Mouse (Mus musculus) midbrain, embryonic 12.5 days (tissue): ENCODE data around the gene Efna5. TPM values are rescaled to one million over a fixed set of nuclear protein-coding genes. Genes with fewer than 3 reads are reported as not detected.
A peak's percentile ranks its signal among the peaks of the same experiment; 100 is the strongest.

Source experiments
- ATAC-seq: fragments of 200-750 bp; cut with Nextera tagmentation; 2 replicates; pipeline ENCODE4 v1.8.0; 2017; ENCODE audit warnings: low read depth, moderate TSS enrichment, moderate library complexity; ENCODE audit not compliant: low FRiP score
- H3K27ac ChIP-seq: fragments of 300-500 bp; sonication (generic); replicated peaks from 2 replicates; pipeline ENCODE4 v1.5.1; 2016; ENCODE audit warnings: mild to moderate bottlenecking
- H3K27me3 ChIP-seq: fragments of 300-500 bp; sonication (generic); 2 replicates; pipeline ENCODE4 v1.6.1; 2016; ENCODE audit warnings: mild to moderate bottlenecking
- H3K36me3 ChIP-seq: fragments of 300-500 bp; sonication (generic); 2 replicates; pipeline ENCODE4 v1.6.1; 2016
- H3K4me1 ChIP-seq: fragments of 300-500 bp; sonication (generic); 2 replicates; pipeline ENCODE4 v1.6.1; 2016
- H3K4me2 ChIP-seq: fragments of 300-500 bp; sonication (generic); replicated peaks from 2 replicates; pipeline ENCODE4 v1.6.1; 2016; ENCODE audit warnings: mild to moderate bottlenecking, moderate library complexity
- H3K4me3 ChIP-seq: fragments of 300-500 bp; sonication (generic); 2 replicates; pipeline ENCODE4 v1.5.1; 2016; ENCODE audit warnings: mild to moderate bottlenecking
- H3K9ac ChIP-seq: fragments of 300-500 bp; sonication (generic); replicated peaks from 2 replicates; pipeline ENCODE4 v1.6.1; 2016; ENCODE audit warnings: mild to moderate bottlenecking, moderate library complexity
- H3K9me3 ChIP-seq: fragments of 300-500 bp; sonication (generic); 2 replicates; pipeline ENCODE4 v1.6.1; 2016; ENCODE audit warnings: mild to moderate bottlenecking
- WGBS: fragments of 180-500 bp; shearing (Covaris S2); methylation state at CpG from one replicate; pipeline ENCODE4 v1.1.7; 2016; 5-methylcytosine and 5-hydroxymethylcytosine counted together
- polyA plus RNA-seq: library from polyadenylated mRNA; unstranded; fragments of >200 nt; fragmentation: Nextera tagmentation; extraction: Ambion mirVana; gene quantifications from 2 replicates; pipeline ENCODE4 v1.2.1, GENCODE M21; 2016

Efna5 gene
- polyA plus RNA-seq, 1 experiment from 2014 or later = 115 TPM

- Histone ChIP-seq H3K4me1 (peaks cover 26% of the 10 kb centered on the region), H3K4me3 (no peak overlapping the region), H3K4me2 (no peak overlapping the region), H3K9ac (0 out of 2 replicates have a peak overlapping the region, but pooled peaks have one; percentile 24), H3K9me3 (no peaks in the 10 kb centered on the region), H3K27me3 (no peaks in the 10 kb centered on the region), H3K27ac (no peak overlapping the region), H3K36me3 (no peaks in the 10 kb centered on the region)
- ATAC-seq = peak; percentile 79
- 62% methylated on average over 14 of the region's 14 CpGs for WGBS
Observed at GRCm38 (mm10) chr17:62659501-62660175, 221.5 kb downstream of the Efna5 start.

GRCm38 (mm10) chr17:62657832-62658630, 223.1 kb downstream of the Efna5 start:
- Histone ChIP-seq H3K4me2 (no peak overlapping the region), H3K27me3 (no peaks in the 10 kb centered on the region), H3K27ac (no peak overlapping the region), H3K4me3 (no peak overlapping the region), H3K36me3 (no peaks in the 10 kb centered on the region), H3K9me3 (no peaks in the 10 kb centered on the region), H3K9ac (no peak overlapping the region), H3K4me1 (peaks cover 29% of the 10 kb centered on the region)
- ATAC-seq = peak; percentile 59
- WGBS = 52% methylated on average over 12 of the region's 12 CpGs

GRCm38 (mm10) chr17:62657051-62657450, 224.1 kb downstream of the Efna5 start:
- H3K27ac ChIP-seq = no peak overlapping the region
- H3K9me3 ChIP-seq = no peaks in the 10 kb centered on the region
- no peak overlapping the region for H3K4me3 ChIP-seq
- peaks cover 29% of the 10 kb centered on the region for H3K4me1 ChIP-seq
- H3K27me3 ChIP-seq = no peaks in the 10 kb centered on the region
- 83% methylated on average over 7 of the region's 7 CpGs for WGBS
- no peak overlapping the region for H3K4me2 ChIP-seq
- H3K9ac ChIP-seq = no peak overlapping the region
- no peaks in the 10 kb centered on the region for H3K36me3 ChIP-seq
- no peak for ATAC-seq

GRCm38 (mm10) chr17:62656591-62656990, 224.5 kb downstream of the Efna5 start:
- no peaks in the 10 kb centered on the region for H3K36me3 ChIP-seq
- H3K9me3 ChIP-seq = no peaks in the 10 kb centered on the region
- H3K27ac ChIP-seq = no peak overlapping the region
- WGBS = 69% methylated on average over 7 of the region's 7 CpGs
- no peak overlapping the region for H3K9ac ChIP-seq
- no peak for ATAC-seq
- no peak overlapping the region for H3K4me3 ChIP-seq
- no peaks in the 10 kb centered on the region for H3K27me3 ChIP-seq
- peaks cover 29% of the 10 kb centered on the region for H3K4me1 ChIP-seq
- H3K4me2 ChIP-seq = no peak overlapping the region

- H3K9ac ChIP-seq = no peak overlapping the region
- H3K4me2 ChIP-seq = no peak overlapping the region
- H3K27me3 ChIP-seq = no peaks in the 10 kb centered on the region
- ATAC-seq = no peak
- no peak overlapping the region for H3K4me3 ChIP-seq
- 74% methylated on average over 16 of the region's 16 CpGs for WGBS
- H3K9me3 ChIP-seq = no peaks in the 10 kb centered on the region
- H3K4me1 ChIP-seq = peaks cover 29% of the 10 kb centered on the region
- no peak overlapping the region for H3K27ac ChIP-seq
- no peaks in the 10 kb centered on the region for H3K36me3 ChIP-seq
Observed at GRCm38 (mm10) chr17:62655819-62656355, 225.2 kb downstream of the Efna5 start.

GRCm38 (mm10) chr17:62652451-62652850, 228.7 kb downstream of the Efna5 start:
- no peak for ATAC-seq
- no peaks in the 10 kb centered on the region for H3K36me3 ChIP-seq
- H3K9me3 ChIP-seq = no peaks in the 10 kb centered on the region
- H3K4me3 ChIP-seq = no peak overlapping the region
- H3K27ac ChIP-seq = no peak overlapping the region
- no peak overlapping the region for H3K9ac ChIP-seq
- 84% methylated on average over 6 of the region's 6 CpGs for WGBS
- H3K4me1 ChIP-seq = 0 out of 2 replicates have a peak, but pooled peaks cover 4% of the 10 kb centered on the region
- no peaks in the 10 kb centered on the region for H3K27me3 ChIP-seq
- no peak overlapping the region for H3K4me2 ChIP-seq

- no peak overlapping the region for H3K4me3 ChIP-seq
- no peak overlapping the region for H3K27ac ChIP-seq
- WGBS = 89% methylated on average over 8 of the region's 8 CpGs
- H3K27me3 ChIP-seq = no peaks in the 10 kb centered on the region
- no peak overlapping the region for H3K9ac ChIP-seq
- H3K4me1 ChIP-seq = 0 out of 2 replicates have a peak, but pooled peaks cover 3% of the 10 kb centered on the region
- no peaks in the 10 kb centered on the region for H3K9me3 ChIP-seq
- no peak overlapping the region for H3K4me2 ChIP-seq
- no peaks in the 10 kb centered on the region for H3K36me3 ChIP-seq
- no peak for ATAC-seq
Observed at GRCm38 (mm10) chr17:62651696-62652095, 229.4 kb downstream of the Efna5 start.

- 93% methylated on average over 10 of the region's 10 CpGs for WGBS
Observed at GRCm38 (mm10) chr17:62649293-62649950, 231.7 kb downstream of the Efna5 start.

GRCm38 (mm10) chr17:62646836-62647235, 234.3 kb downstream of the Efna5 start:
- H3K4me2 ChIP-seq = no peak overlapping the region
- no peak overlapping the region for H3K27ac ChIP-seq
- H3K4me3 ChIP-seq = no peak overlapping the region
- ATAC-seq = no peak
- H3K9me3 ChIP-seq = no peaks in the 10 kb centered on the region
- H3K36me3 ChIP-seq = no peaks in the 10 kb centered on the region
- H3K4me1 ChIP-seq = peaks cover 6% of the 10 kb centered on the region; the same call in 1 of the 2 replicates
- no peak overlapping the region for H3K9ac ChIP-seq
- 96% methylated on average over 8 of the region's 8 CpGs for WGBS
- H3K27me3 ChIP-seq = no peaks in the 10 kb centered on the region

More at GRCm38 (mm10) chr17:62649293-62649950, 231.7 kb downstream of the Efna5 start:
- Histone ChIP-seq H3K36me3 (no peaks in the 10 kb centered on the region), H3K4me1 (0 out of 2 replicates have a peak, but pooled peaks cover 3% of the 10 kb centered on the region), H3K4me2 (no peak overlapping the region), H3K9me3 (no peaks in the 10 kb centered on the region), H3K27ac (no peak overlapping the region), H3K9ac (no peak overlapping the region), H3K27me3 (no peaks in the 10 kb centered on the region), H3K4me3 (no peak overlapping the region)
- no peak for ATAC-seq

GRCm38 (mm10) chr17:62642447-62643145, 238.5 kb downstream of the Efna5 start:
- ATAC-seq = no peak
- 82% methylated on average over 12 of the region's 12 CpGs for WGBS

GRCm38 (mm10) chr17:62640654-62641053, 240.5 kb downstream of the Efna5 start:
- Histone ChIP-seq H3K4me2 (no peak overlapping the region), H3K4me1 (peaks cover 6% of the 10 kb centered on the region; the same call in 1 of the 2 replicates), H3K27ac (no peak overlapping the region), H3K4me3 (no peak overlapping the region), H3K9me3 (no peaks in the 10 kb centered on the region), H3K27me3 (no peaks in the 10 kb centered on the region), H3K9ac (no peak overlapping the region), H3K36me3 (no peaks in the 10 kb centered on the region)
- no peak for ATAC-seq
- 84% methylated on average over 6 of the region's 6 CpGs for WGBS

More at GRCm38 (mm10) chr17:62642447-62643145, 238.5 kb downstream of the Efna5 start:
- Histone ChIP-seq H3K36me3 (no peaks in the 10 kb centered on the region), H3K4me3 (no peak overlapping the region), H3K27ac (no peak overlapping the region), H3K4me2 (no peak overlapping the region), H3K27me3 (no peaks in the 10 kb centered on the region), H3K9ac (no peak overlapping the region), H3K4me1 (peaks cover 6% of the 10 kb centered on the region; the same call in 1 of the 2 replicates), H3K9me3 (no peaks in the 10 kb centered on the region)
